Mouse (Mus musculus) lung, adult 2 months (tissue): ENCODE measurements around the gene Plxdc1. TPM values are rescaled to one million over a fixed set of nuclear protein-coding genes. Genes with fewer than 3 reads are reported as not detected.

Experiments
- DNase-seq: peaks from one replicate; pipeline ENCODE4 v3.0.0; 2022
- H3K4me1 ChIP-seq: fragments of 200-500 bp; 2 replicates; pipeline ENCODE4 v1.6.1; 2011; ENCODE audit warnings: low read length; ENCODE audit not compliant: control insufficient read depth, insufficient read depth
- H3K4me3 ChIP-seq: fragments of 200-500 bp; replicated peaks from 2 replicates; pipeline ENCODE3; 2011; ENCODE audit warnings: low read depth, mild to moderate bottlenecking, control low read depth, low read length; ENCODE audit errors: extremely low read depth
- CTCF ChIP-seq: fragments of 200-500 bp; IDR thresholded peaks from 2 replicates; pipeline ENCODE4 v1.5.1; 2011; ENCODE audit warnings: mild to moderate bottlenecking, low read length, control low read depth; ENCODE audit not compliant: insufficient read depth
- POLR2A ChIP-seq: fragments of 200-500 bp; IDR thresholded peaks from 2 replicates; pipeline ENCODE4 v1.6.1; 2011; ENCODE audit warnings: low read depth, mild to moderate bottlenecking, control low read depth, low read length, borderline replicate concordance; ENCODE audit errors: extremely low read depth
- WGBS: fragments of 180-500 bp; shearing (Covaris S2); methylation state at CpG from one replicate; pipeline ENCODE4 v1.1.7; 2018; 5-methylcytosine and 5-hydroxymethylcytosine counted together
- polyA plus RNA-seq: library from polyadenylated mRNA; depleted of rRNA; stranded (reverse); fragments of >200 nt; gene quantifications from 2 replicates; pipeline ENCODE4 v1.2.3, GENCODE M21; 2012; rRNA removed

Plxdc1 gene
- polyA plus RNA-seq, 1 experiment: 20.9 TPM

DNA sequence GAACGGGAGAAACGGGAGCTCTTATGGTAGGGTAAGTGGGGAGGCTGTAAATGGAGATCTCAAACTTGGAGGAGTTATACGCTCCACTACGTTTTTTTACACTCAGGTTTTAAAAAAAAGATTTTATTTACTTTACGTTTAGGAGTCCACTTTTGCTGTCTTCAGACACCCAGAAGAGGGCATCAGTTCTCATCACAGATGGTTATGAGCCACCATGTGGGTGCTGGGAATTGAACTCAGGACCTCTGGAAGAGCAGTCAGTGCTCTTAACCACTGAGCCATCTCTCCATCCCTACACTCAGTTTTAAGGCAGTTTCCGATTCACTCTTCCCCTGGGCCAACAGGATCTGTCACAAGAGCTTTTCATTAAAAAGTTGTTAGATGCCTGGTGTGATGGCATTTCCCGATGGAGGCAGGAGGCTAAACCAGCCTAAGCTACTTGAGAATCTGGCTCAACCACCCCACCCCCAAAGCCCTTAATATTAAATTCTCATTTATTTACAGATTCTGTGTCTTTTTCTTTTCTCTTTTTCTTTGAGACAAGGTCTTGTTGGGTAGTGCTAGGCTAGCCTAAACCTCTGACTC lies 101.6 kb downstream of the Plxdc1 start:
- TF ChIP-seq CTCF (no peak), POLR2A (no peak)
- DNase-seq: no peak
- Histone ChIP-seq H3K4me1 (no peaks in the 10 kb centered on the region), H3K4me3 (peak overlapping the region; percentile 87)
- WGBS: 21% methylated on average over 7 of the region's 7 CpGs

GRCm38 (mm10) chr11:97883918-97884600 lies 102.2 kb downstream of the Plxdc1 start, which contains the start of gene Fbxo47:
Gene Fbxo47 (minus strand): TSS chr11:97884154.
- under 1% methylated on average over 37 of the region's 37 CpGs for WGBS
- Histone ChIP-seq H3K4me1 (no peaks in the 10 kb centered on the region), H3K4me3 (peak within 1 kb of the TSS; percentile 87)
- no peak for TF ChIP-seq CTCF
- no peak for TF ChIP-seq POLR2A
- peak; percentile 94 for DNase-seq

GRCm38 (mm10) chr11:97883542-97883917 lies 102.7 kb downstream of the Plxdc1 start:
- DNase-seq: peak; percentile 77
- 5% methylated on average over 26 of the region's 26 CpGs for WGBS
- Histone ChIP-seq H3K4me1 (no peaks in the 10 kb centered on the region), H3K4me3 (peak overlapping the region; percentile 81)
- TF ChIP-seq POLR2A (peak; percentile 7; the same call in 1 of the 2 replicates), CTCF (no peak)

DNA sequence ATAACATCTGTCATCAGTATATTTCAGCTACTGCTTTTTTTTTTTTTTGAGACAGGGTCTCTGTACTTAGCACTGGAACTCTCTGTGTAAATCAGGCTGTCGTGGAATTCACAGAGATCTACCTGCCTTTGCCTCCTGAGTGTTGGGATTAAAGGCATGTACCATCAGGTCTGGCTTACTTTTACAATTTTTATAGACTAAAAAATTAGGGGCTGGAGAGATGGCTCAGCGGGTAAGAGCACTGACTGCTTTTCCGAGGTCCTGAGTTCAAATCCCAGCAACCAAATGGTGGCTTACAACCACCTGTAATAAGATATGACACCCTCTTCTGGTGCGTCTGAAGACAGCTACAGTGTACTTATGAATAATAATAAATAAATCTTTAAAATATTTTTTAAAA lies 105.9 kb downstream of the Plxdc1 start:
- no peak for DNase-seq
- 89% methylated on average over 4 of the region's 4 CpGs for WGBS
- no peaks in the 10 kb centered on the region for H3K4me1 ChIP-seq
- TF ChIP-seq CTCF (no peak), POLR2A (no peak)
- no peak overlapping the region for H3K4me3 ChIP-seq

GRCm38 (mm10) chr11:97877341-97877740 lies 108.9 kb downstream of the Plxdc1 start:
- TF ChIP-seq CTCF: no peak
- no peak for TF ChIP-seq POLR2A
- DNase-seq: no peak
- no peak overlapping the region for H3K4me3 ChIP-seq
- no peaks in the 10 kb centered on the region for H3K4me1 ChIP-seq
- WGBS: 72% methylated on average over 2 of the region's 2 CpGs

DNA sequence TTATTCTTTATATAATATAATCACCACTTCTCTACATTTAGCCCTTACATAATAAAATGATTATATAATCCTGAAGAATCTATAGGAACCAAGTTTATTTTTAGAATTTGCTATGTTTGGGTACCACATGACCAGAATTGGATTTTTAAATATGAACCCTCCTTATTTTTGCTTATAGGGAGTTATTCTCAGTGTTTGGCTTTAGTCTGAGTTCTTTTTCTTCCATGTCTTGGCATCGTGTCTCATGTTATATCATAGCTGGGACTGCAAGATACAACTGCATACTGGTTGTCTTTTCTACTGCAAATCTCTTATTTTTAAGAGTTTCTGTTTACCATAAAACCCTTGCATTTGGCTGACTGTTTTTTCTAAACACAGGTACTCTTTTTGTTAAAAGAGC lies 111.8 kb downstream of the Plxdc1 start:
- Histone ChIP-seq H3K4me1 (no peaks in the 10 kb centered on the region), H3K4me3 (no peak overlapping the region)
- TF ChIP-seq CTCF: no peak
- TF ChIP-seq POLR2A: no peak
- 91% methylated on average over 1 of the region's 1 CpGs for WGBS
- no peak for DNase-seq

Other genes with a start within 250 kb of the Plxdc1 start
- gene Pip4k2b, start 241.7 kb downstream of the Plxdc1 start, polyA plus RNA-seq: 11.9 and 14.6 TPM in 2 replicates
- 7.0 and 11.6 TPM in 2 replicates for gene Cwc25, start 219.9 kb downstream of the Plxdc1 start, polyA plus RNA-seq
- gene 1700001P01Rik, start 210.5 kb downstream of the Plxdc1 start, polyA plus RNA-seq: 0.22 TPM in 1 of 2 replicates, not detected in the other
- 81.7 and 95.5 TPM in 2 replicates for gene Rpl23, start 204.0 kb downstream of the Plxdc1 start, polyA plus RNA-seq
- gene Lasp1, start 187.4 kb downstream of the Plxdc1 start, polyA plus RNA-seq: 120 and 137 TPM in 2 replicates
- 2.8 and 4.5 TPM in 2 replicates for gene B230217C12Rik, start 145.7 kb downstream of the Plxdc1 start, polyA plus RNA-seq
- gene Fbxo47, start 102.3 kb downstream of the Plxdc1 start, polyA plus RNA-seq: 0.16 and 0.36 TPM in 2 replicates
- 2.7 and 5.1 TPM in 2 replicates for gene Arl5c, start 9.7 kb upstream of the Plxdc1 start, polyA plus RNA-seq
- gene Cacnb1, start 36.6 kb upstream of the Plxdc1 start, polyA plus RNA-seq: 16.0 and 25.6 TPM in 2 replicates
- gene Rpl19, start 40.3 kb upstream of the Plxdc1 start, polyA plus RNA-seq: 426 and 513 TPM in 2 replicates
- 0.88 and 1.2 TPM in 2 replicates for gene Stac2, start 67.0 kb upstream of the Plxdc1 start, polyA plus RNA-seq
- gene Fbxl20, start 164.0 kb upstream of the Plxdc1 start, polyA plus RNA-seq: 16.8 and 20.3 TPM in 2 replicates
- 9.0 and 13.7 TPM in 2 replicates for gene Med1, start 206.8 kb upstream of the Plxdc1 start, polyA plus RNA-seq
- 12.3 and 13.9 TPM in 2 replicates for gene Cdk12, start 216.6 kb upstream of the Plxdc1 start, polyA plus RNA-seq